Mouse (Mus musculus) stomach, embryonic 15.5 days (tissue): ENCODE measurements at regions not wholly inside any gene's neighbourhood (a gene's known extent, or its start where the extent isn't known, plus 50 kb on each side); places are given as distances from the start of the nearest gene placed in this dataset.

Experiments used
- ATAC-seq: fragments of 200-750 bp; cut with Nextera tagmentation; 2 replicates; pipeline ENCODE4 v1.8.0; 2017; ENCODE audit warnings: low read depth, moderate number of reproducible peaks, moderate TSS enrichment; ENCODE audit not compliant: insufficient read depth, low FRiP score
- H3K27ac ChIP-seq: fragments of 300-500 bp; sonication (generic); 2 replicates; pipeline ENCODE4 v1.5.1; 2015; ENCODE audit warnings: mild to moderate bottlenecking, inconsistent platforms
- H3K27me3 ChIP-seq: fragments of 300-500 bp; sonication (generic); replicated peaks from 2 replicates; pipeline ENCODE4 v1.6.1; 2015; ENCODE audit warnings: inconsistent platforms
- H3K36me3 ChIP-seq: fragments of 300-500 bp; sonication (generic); 2 replicates; pipeline ENCODE4 v1.6.1; 2015; ENCODE audit warnings: inconsistent platforms
- H3K4me1 ChIP-seq: fragments of 300-500 bp; sonication (generic); 2 replicates; pipeline ENCODE4 v1.6.1; 2015; ENCODE audit warnings: inconsistent platforms
- H3K4me2 ChIP-seq: fragments of 300-500 bp; sonication (generic); 2 replicates; pipeline ENCODE4 v1.6.1; 2015; ENCODE audit warnings: mild to moderate bottlenecking, inconsistent platforms
- H3K4me3 ChIP-seq: fragments of 300-500 bp; sonication (generic); replicated peaks from 2 replicates; pipeline ENCODE4 v1.5.1; 2015; ENCODE audit warnings: inconsistent platforms
- H3K9ac ChIP-seq: fragments of 300-500 bp; sonication (generic); 2 replicates; pipeline ENCODE4 v1.6.1; 2015; ENCODE audit warnings: inconsistent platforms
- H3K9me3 ChIP-seq: fragments of 300-500 bp; sonication (generic); 2 replicates; pipeline ENCODE4 v1.6.1; 2016; ENCODE audit warnings: inconsistent platforms
- WGBS: fragments of 180-500 bp; shearing (Covaris S2); methylation state at CpG from one replicate; pipeline ENCODE4 v1.1.7; 2015; 5-methylcytosine and 5-hydroxymethylcytosine counted together

GRCm38 (mm10) chr14:123143489-123144046 lies 159.7 kb upstream of the Tmtc4 start:
- no peak overlapping the region for H3K4me3 ChIP-seq
- H3K9me3 ChIP-seq: no peaks in the 10 kb centered on the region
- H3K27me3 ChIP-seq: no peaks in the 10 kb centered on the region
- H3K9ac ChIP-seq: no peak overlapping the region
- H3K4me2 ChIP-seq: no peak overlapping the region
- no peak overlapping the region for H3K27ac ChIP-seq
- no peaks in the 10 kb centered on the region for H3K4me1 ChIP-seq
- WGBS: 74% methylated on average over 5 of the region's 5 CpGs
- H3K36me3 ChIP-seq: no peaks in the 10 kb centered on the region
- ATAC-seq: no peak

- Histone ChIP-seq H3K9me3 (no peaks in the 10 kb centered on the region), H3K4me2 (no peak overlapping the region), H3K27me3 (no peaks in the 10 kb centered on the region), H3K4me3 (no peak overlapping the region), H3K9ac (no peak overlapping the region), H3K36me3 (no peaks in the 10 kb centered on the region), H3K27ac (no peak overlapping the region), H3K4me1 (no peaks in the 10 kb centered on the region)
- no peak for ATAC-seq
- WGBS: 71% methylated on average over 6 of the region's 6 CpGs
These were observed 155.2 kb upstream of the Tmtc4 start for GRCm38 (mm10) chr14:123138743-123139705.

GRCm38 (mm10) chr14:123133979-123134378 lies 150.1 kb upstream of the Tmtc4 start:
- Histone ChIP-seq H3K4me1 (no peaks in the 10 kb centered on the region), H3K9ac (no peak overlapping the region), H3K4me3 (no peak overlapping the region), H3K36me3 (no peaks in the 10 kb centered on the region), H3K27me3 (no peaks in the 10 kb centered on the region), H3K4me2 (no peak overlapping the region), H3K9me3 (no peaks in the 10 kb centered on the region), H3K27ac (no peak overlapping the region)
- WGBS: 23% methylated on average over 1 of the region's 1 CpGs
- no peak for ATAC-seq

GRCm38 (mm10) chr14:123120361-123120760 lies 136.5 kb upstream of the Tmtc4 start:
- H3K9me3 ChIP-seq: no peaks in the 10 kb centered on the region
- ATAC-seq: no peak
- no peaks in the 10 kb centered on the region for H3K36me3 ChIP-seq
- H3K4me2 ChIP-seq: no peak overlapping the region
- no peaks in the 10 kb centered on the region for H3K4me1 ChIP-seq
- 79% methylated on average over 2 of the region's 2 CpGs for WGBS
- H3K9ac ChIP-seq: no peak overlapping the region
- H3K27ac ChIP-seq: no peak overlapping the region
- H3K27me3 ChIP-seq: no peaks in the 10 kb centered on the region
- no peak overlapping the region for H3K4me3 ChIP-seq

GRCm38 (mm10) chr14:123116337-123116736 lies 132.5 kb upstream of the Tmtc4 start:
- Histone ChIP-seq H3K4me2 (no peak overlapping the region), H3K4me1 (no peaks in the 10 kb centered on the region), H3K27me3 (no peaks in the 10 kb centered on the region), H3K9me3 (no peaks in the 10 kb centered on the region), H3K36me3 (no peaks in the 10 kb centered on the region), H3K9ac (no peak overlapping the region), H3K4me3 (no peak overlapping the region), H3K27ac (no peak overlapping the region)
- no peak for ATAC-seq
- 52% methylated on average over 1 of the region's 1 CpGs for WGBS

GRCm38 (mm10) chr14:123110533-123110932 lies 126.7 kb upstream of the Tmtc4 start:
- Histone ChIP-seq H3K4me2 (no peak overlapping the region), H3K9ac (no peak overlapping the region), H3K4me3 (no peak overlapping the region), H3K27me3 (no peaks in the 10 kb centered on the region), H3K36me3 (no peaks in the 10 kb centered on the region), H3K4me1 (no peaks in the 10 kb centered on the region), H3K27ac (no peak overlapping the region), H3K9me3 (no peaks in the 10 kb centered on the region)
- no peak for ATAC-seq
- 53% methylated on average over 2 of the region's 2 CpGs for WGBS

GRCm38 (mm10) chr14:123100371-123100770 lies 116.5 kb upstream of the Tmtc4 start:
- H3K27me3 ChIP-seq: no peaks in the 10 kb centered on the region
- no peaks in the 10 kb centered on the region for H3K36me3 ChIP-seq
- H3K27ac ChIP-seq: no peak overlapping the region
- 65% methylated on average over 1 of the region's 1 CpGs for WGBS
- no peak overlapping the region for H3K9ac ChIP-seq
- no peak overlapping the region for H3K4me3 ChIP-seq
- H3K9me3 ChIP-seq: no peaks in the 10 kb centered on the region
- ATAC-seq: no peak
- H3K4me2 ChIP-seq: no peak overlapping the region
- H3K4me1 ChIP-seq: no peaks in the 10 kb centered on the region

- Histone ChIP-seq H3K4me2 (no peak overlapping the region), H3K36me3 (no peaks in the 10 kb centered on the region), H3K27ac (no peak overlapping the region), H3K4me1 (no peaks in the 10 kb centered on the region), H3K27me3 (no peaks in the 10 kb centered on the region), H3K9ac (no peak overlapping the region), H3K4me3 (no peak overlapping the region), H3K9me3 (no peaks in the 10 kb centered on the region)
- WGBS: 81% methylated on average over 2 of the region's 2 CpGs
- no peak for ATAC-seq
These were observed 112.3 kb upstream of the Tmtc4 start for GRCm38 (mm10) chr14:123096086-123096485.

GRCm38 (mm10) chr14:123082065-123082464 lies 98.2 kb upstream of the Tmtc4 start:
- Histone ChIP-seq H3K9me3 (no peaks in the 10 kb centered on the region), H3K27ac (no peak overlapping the region), H3K4me3 (no peak overlapping the region), H3K27me3 (no peaks in the 10 kb centered on the region), H3K36me3 (no peaks in the 10 kb centered on the region), H3K4me1 (no peaks in the 10 kb centered on the region), H3K4me2 (no peak overlapping the region), H3K9ac (no peak overlapping the region)
- no peak for ATAC-seq
- 97% methylated on average over 1 of the region's 1 CpGs for WGBS

GRCm38 (mm10) chr14:123081016-123081714 lies 97.3 kb upstream of the Tmtc4 start:
- no peak overlapping the region for H3K4me2 ChIP-seq
- H3K36me3 ChIP-seq: no peaks in the 10 kb centered on the region
- WGBS: 21% methylated on average over 4 of the region's 4 CpGs
- no peak overlapping the region for H3K9ac ChIP-seq
- H3K27ac ChIP-seq: no peak overlapping the region
- ATAC-seq: no peak
- H3K4me1 ChIP-seq: no peaks in the 10 kb centered on the region
- no peak overlapping the region for H3K4me3 ChIP-seq
- H3K27me3 ChIP-seq: no peaks in the 10 kb centered on the region
- H3K9me3 ChIP-seq: no peaks in the 10 kb centered on the region

GRCm38 (mm10) chr14:123079733-123080132 lies 95.9 kb upstream of the Tmtc4 start:
- H3K9ac ChIP-seq: no peak overlapping the region
- no peak overlapping the region for H3K4me3 ChIP-seq
- H3K36me3 ChIP-seq: no peaks in the 10 kb centered on the region
- 79% methylated on average over 2 of the region's 2 CpGs for WGBS
- no peak overlapping the region for H3K4me2 ChIP-seq
- ATAC-seq: no peak
- no peaks in the 10 kb centered on the region for H3K9me3 ChIP-seq
- no peaks in the 10 kb centered on the region for H3K4me1 ChIP-seq
- H3K27me3 ChIP-seq: no peaks in the 10 kb centered on the region
- H3K27ac ChIP-seq: no peak overlapping the region

GRCm38 (mm10) chr14:123078804-123079203 lies 95.0 kb upstream of the Tmtc4 start:
- 55% methylated on average over 3 of the region's 3 CpGs for WGBS
- H3K4me2 ChIP-seq: no peak overlapping the region
- H3K9ac ChIP-seq: no peak overlapping the region
- no peaks in the 10 kb centered on the region for H3K4me1 ChIP-seq
- no peaks in the 10 kb centered on the region for H3K9me3 ChIP-seq
- no peak overlapping the region for H3K4me3 ChIP-seq
- no peaks in the 10 kb centered on the region for H3K27me3 ChIP-seq
- H3K27ac ChIP-seq: no peak overlapping the region
- no peak for ATAC-seq
- no peaks in the 10 kb centered on the region for H3K36me3 ChIP-seq
